Mouse (Mus musculus): ENCODE results near the gene Thrsp. TPM values are rescaled to one million over a fixed set of nuclear protein-coding genes. Genes with fewer than 3 reads are reported as not detected.
"Not testable (repeated sequence)": the region's sequence is repeated elsewhere in the genome, so short reads cannot be mapped to it uniquely, and the experiment has no call there.

The Thrsp gene
- polyA plus RNA-seq, 1 experiment from 2014 or later = 4.6 TPM

- Histone ChIP-seq H3K27ac (ENCODE audit: low read depth, low read length) (no peak overlapping the region), H3K9me3 (ENCODE audit: control insufficient read depth, low read length) (no peaks in the 10 kb centered on the region), H3K4me2 (ENCODE audit: low read length) (no peak overlapping the region), H3K4me1 (ENCODE audit: control insufficient read depth, insufficient read depth, low read depth, low read length) (no peaks in the 10 kb centered on the region), H3K9ac (ENCODE audit: low read depth, low read length) (no peak overlapping the region), H3K4me3 (ENCODE audit: low read length) (no peak overlapping the region), H3K36me3 (ENCODE audit: control insufficient read depth, insufficient read depth, low read length) (no peaks in the 10 kb centered on the region), H3K27me3 (replicated peaks; ENCODE audit: control insufficient read depth, insufficient read depth, low read length) (no peaks in the 10 kb centered on the region)
- no peak for ATAC-seq
These were observed 21.5 kb upstream of the Thrsp start for GRCm38 (mm10) chr7:97438986-97439385.

GRCm38 (mm10) chr7:97434517-97434916 lies 17.0 kb upstream of the Thrsp start:
- H3K27ac ChIP-seq (ENCODE audit: low read depth, low read length) = no peak overlapping the region
- no peak overlapping the region for H3K4me2 ChIP-seq (ENCODE audit: low read length)
- H3K27me3 ChIP-seq (replicated peaks; ENCODE audit: control insufficient read depth, insufficient read depth, low read length) = no peaks in the 10 kb centered on the region
- WGBS = 84% methylated on average over 10 of the region's 10 CpGs
- H3K4me1 ChIP-seq (ENCODE audit: control insufficient read depth, insufficient read depth, low read depth, low read length) = peaks cover 6% of the 10 kb centered on the region
- H3K4me3 ChIP-seq (ENCODE audit: low read length) = no peak overlapping the region
- no peaks in the 10 kb centered on the region for H3K9me3 ChIP-seq (ENCODE audit: control insufficient read depth, low read length)
- no peak overlapping the region for H3K9ac ChIP-seq (ENCODE audit: low read depth, low read length)
- ATAC-seq = no peak
- H3K36me3 ChIP-seq (ENCODE audit: control insufficient read depth, insufficient read depth, low read length) = no peaks in the 10 kb centered on the region

- WGBS = 68% methylated on average over 3 of the region's 3 CpGs
- H3K27ac ChIP-seq (ENCODE audit: low read depth, low read length); H3K4me1 ChIP-seq (ENCODE audit: control insufficient read depth, insufficient read depth, low read depth, low read length); H3K9me3 ChIP-seq (ENCODE audit: control insufficient read depth, low read length); H3K4me3 ChIP-seq (ENCODE audit: low read length); ATAC-seq; H3K36me3 ChIP-seq (ENCODE audit: control insufficient read depth, insufficient read depth, low read length); H3K4me2 ChIP-seq (ENCODE audit: low read length); H3K9ac ChIP-seq (ENCODE audit: low read depth, low read length); H3K27me3 ChIP-seq (replicated peaks; ENCODE audit: control insufficient read depth, insufficient read depth, low read length): not testable (repeated sequence)
These were observed 16.0 kb upstream of the Thrsp start for GRCm38 (mm10) chr7:97433517-97433916.

GRCm38 (mm10) chr7:97429705-97430104 lies 12.2 kb upstream of the Thrsp start:
- ATAC-seq = peak; percentile 66
- H3K27ac ChIP-seq (ENCODE audit: low read depth, low read length) = no peak overlapping the region; the same call in 1 of the 2 replicates
- no peak overlapping the region for H3K4me3 ChIP-seq (ENCODE audit: low read length)
- no peak overlapping the region for H3K9ac ChIP-seq (ENCODE audit: low read depth, low read length)
- H3K4me1 ChIP-seq (ENCODE audit: control insufficient read depth, insufficient read depth, low read depth, low read length) = peaks cover 10% of the 10 kb centered on the region
- no peak overlapping the region for H3K4me2 ChIP-seq (ENCODE audit: low read length)
- no peaks in the 10 kb centered on the region for H3K27me3 ChIP-seq (replicated peaks; ENCODE audit: control insufficient read depth, insufficient read depth, low read length)
- no peaks in the 10 kb centered on the region for H3K36me3 ChIP-seq (ENCODE audit: control insufficient read depth, insufficient read depth, low read length)
- 0% methylated on average over 5 of the region's 5 CpGs for WGBS
- no peaks in the 10 kb centered on the region for H3K9me3 ChIP-seq (ENCODE audit: control insufficient read depth, low read length)

GRCm38 (mm10) chr7:97427778-97428420 lies 10.4 kb upstream of the Thrsp start:
- H3K4me1 ChIP-seq (ENCODE audit: control insufficient read depth, insufficient read depth, low read depth, low read length) = peaks cover 10% of the 10 kb centered on the region
- 52% methylated on average over 5 of the region's 5 CpGs for WGBS
- no peaks in the 10 kb centered on the region for H3K27me3 ChIP-seq (replicated peaks; ENCODE audit: control insufficient read depth, insufficient read depth, low read length)
- no peaks in the 10 kb centered on the region for H3K9me3 ChIP-seq (ENCODE audit: control insufficient read depth, low read length)
- no peaks in the 10 kb centered on the region for H3K36me3 ChIP-seq (ENCODE audit: control insufficient read depth, insufficient read depth, low read length)
- H3K27ac ChIP-seq (ENCODE audit: low read depth, low read length) = no peak overlapping the region; the same call in 1 of the 2 replicates
- 0 out of 2 replicates have a peak, but pooled peaks have one; percentile 37 for ATAC-seq
- H3K4me2 ChIP-seq (ENCODE audit: low read length) = no peak overlapping the region
- H3K4me3 ChIP-seq (ENCODE audit: low read length) = no peak overlapping the region
- H3K9ac ChIP-seq (ENCODE audit: low read depth, low read length) = no peak overlapping the region

GRCm38 (mm10) chr7:97427296-97427695 lies 9.8 kb upstream of the Thrsp start:
- ATAC-seq = no peak
- H3K27me3 ChIP-seq (replicated peaks; ENCODE audit: control insufficient read depth, insufficient read depth, low read length) = no peaks in the 10 kb centered on the region
- H3K4me3 ChIP-seq (ENCODE audit: low read length) = no peak overlapping the region
- no peak overlapping the region for H3K9ac ChIP-seq (ENCODE audit: low read depth, low read length)
- no peak overlapping the region for H3K27ac ChIP-seq (ENCODE audit: low read depth, low read length)
- H3K36me3 ChIP-seq (ENCODE audit: control insufficient read depth, insufficient read depth, low read length) = no peaks in the 10 kb centered on the region
- 80% methylated on average over 6 of the region's 6 CpGs for WGBS
- no peak overlapping the region for H3K4me2 ChIP-seq (ENCODE audit: low read length)
- no peaks in the 10 kb centered on the region for H3K9me3 ChIP-seq (ENCODE audit: control insufficient read depth, low read length)
- peaks cover 10% of the 10 kb centered on the region for H3K4me1 ChIP-seq (ENCODE audit: control insufficient read depth, insufficient read depth, low read depth, low read length)

- no peak for ATAC-seq
- 60% methylated on average over 6 of the region's 6 CpGs for WGBS
- H3K4me1 ChIP-seq (ENCODE audit: control insufficient read depth, insufficient read depth, low read depth, low read length) = peaks cover 10% of the 10 kb centered on the region
- no peak overlapping the region for H3K4me3 ChIP-seq (ENCODE audit: low read length)
- H3K9me3 ChIP-seq (ENCODE audit: control insufficient read depth, low read length) = no peaks in the 10 kb centered on the region
- no peaks in the 10 kb centered on the region for H3K27me3 ChIP-seq (replicated peaks; ENCODE audit: control insufficient read depth, insufficient read depth, low read length)
- no peak overlapping the region for H3K9ac ChIP-seq (ENCODE audit: low read depth, low read length)
- H3K36me3 ChIP-seq (ENCODE audit: control insufficient read depth, insufficient read depth, low read length) = no peaks in the 10 kb centered on the region
- H3K4me2 ChIP-seq (ENCODE audit: low read length) = no peak overlapping the region
- no peak overlapping the region for H3K27ac ChIP-seq (ENCODE audit: low read depth, low read length)
These were observed 9.0 kb upstream of the Thrsp start for GRCm38 (mm10) chr7:97426566-97426965.

- Histone ChIP-seq H3K9me3 (ENCODE audit: control insufficient read depth, low read length) (no peaks in the 10 kb centered on the region), H3K9ac (ENCODE audit: low read depth, low read length) (peak overlapping the region; percentile 43), H3K4me1 (ENCODE audit: control insufficient read depth, insufficient read depth, low read depth, low read length) (peaks cover 14% of the 10 kb centered on the region), H3K4me2 (ENCODE audit: low read length) (peak overlapping the region; percentile 21; the same call in 1 of the 2 replicates), H3K36me3 (ENCODE audit: control insufficient read depth, insufficient read depth, low read length) (no peaks in the 10 kb centered on the region), H3K4me3 (ENCODE audit: low read length) (no peak overlapping the region), H3K27ac (ENCODE audit: low read depth, low read length) (0 out of 2 replicates have a peak overlapping the region, but pooled peaks have one; percentile 23), H3K27me3 (replicated peaks; ENCODE audit: control insufficient read depth, insufficient read depth, low read length) (no peaks in the 10 kb centered on the region)
- peak; percentile 88 for ATAC-seq
- 8% methylated on average over 12 of the region's 12 CpGs for WGBS
These were observed 7.2 kb upstream of the Thrsp start for GRCm38 (mm10) chr7:97424621-97425245.

GRCm38 (mm10) chr7:97423754-97424153 lies 6.2 kb upstream of the Thrsp start:
- H3K4me1 ChIP-seq (ENCODE audit: control insufficient read depth, insufficient read depth, low read depth, low read length) = peaks cover 12% of the 10 kb centered on the region
- no peaks in the 10 kb centered on the region for H3K27me3 ChIP-seq (replicated peaks; ENCODE audit: control insufficient read depth, insufficient read depth, low read length)
- no peaks in the 10 kb centered on the region for H3K9me3 ChIP-seq (ENCODE audit: control insufficient read depth, low read length)
- no peak overlapping the region for H3K4me3 ChIP-seq (ENCODE audit: low read length)
- no peak overlapping the region for H3K9ac ChIP-seq (ENCODE audit: low read depth, low read length)
- no peak overlapping the region for H3K27ac ChIP-seq (ENCODE audit: low read depth, low read length)
- WGBS = 67% methylated on average over 5 of the region's 5 CpGs
- no peak overlapping the region for H3K4me2 ChIP-seq (ENCODE audit: low read length)
- ATAC-seq = no peak
- no peaks in the 10 kb centered on the region for H3K36me3 ChIP-seq (ENCODE audit: control insufficient read depth, insufficient read depth, low read length)
